Mouse (Mus musculus) heart, adult 11 months (tissue): Measurements from ENCODE around the gene Npffr2.
"Not testable (repeated sequence)": the region's sequence is repeated elsewhere in the genome, so short reads cannot be mapped to it uniquely, and the experiment has no call there.

ENCODE experiments used
- DNase-seq: peaks from one replicate; pipeline ENCODE4 v3.0.0; 2022

Gene Npffr2

DNA sequence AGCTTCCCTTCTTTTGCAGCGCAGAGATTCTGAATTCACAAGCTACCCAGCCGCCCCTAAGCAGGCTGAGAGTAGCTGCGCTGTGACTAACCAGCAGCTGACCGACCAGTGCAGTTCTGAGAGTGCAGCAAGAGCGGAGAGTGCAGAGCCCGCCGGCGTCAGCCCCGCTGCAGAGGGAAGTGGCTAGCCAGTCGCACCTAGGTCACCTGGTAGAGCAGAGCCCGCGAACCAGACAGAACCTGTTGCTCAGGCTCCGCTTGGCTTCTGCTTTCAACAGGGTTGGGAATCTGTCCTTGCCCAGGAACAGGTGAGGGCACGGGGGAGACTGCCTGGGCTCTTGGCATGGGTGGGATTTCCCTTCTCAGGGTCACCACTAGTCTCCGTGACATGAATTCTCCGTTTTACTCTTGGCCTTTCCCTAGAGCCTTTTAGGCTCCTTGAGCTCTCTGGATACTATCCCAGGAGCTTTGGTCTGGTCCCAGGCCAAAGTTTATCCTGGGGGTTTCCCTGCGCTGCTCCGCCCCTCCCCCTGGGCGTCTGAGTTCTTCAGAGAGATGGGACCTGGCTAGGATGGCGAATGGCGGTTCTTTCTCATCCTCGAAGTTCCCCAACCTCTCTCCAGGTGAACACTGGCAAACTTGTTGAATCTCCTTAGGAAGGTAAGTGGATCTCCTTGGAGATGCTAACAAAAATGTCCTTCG lies at the start of gene Npffr2:
Gene Npffr2 (plus strand): TSS at position 552 of the 701 bp plus-strand sequence.
- DNase-seq: no peak

GRCm38 (mm10) chr5:89492560-89492959 lies 34.7 kb upstream of the Npffr2 start:
- DNase-seq: no peak

DNA sequence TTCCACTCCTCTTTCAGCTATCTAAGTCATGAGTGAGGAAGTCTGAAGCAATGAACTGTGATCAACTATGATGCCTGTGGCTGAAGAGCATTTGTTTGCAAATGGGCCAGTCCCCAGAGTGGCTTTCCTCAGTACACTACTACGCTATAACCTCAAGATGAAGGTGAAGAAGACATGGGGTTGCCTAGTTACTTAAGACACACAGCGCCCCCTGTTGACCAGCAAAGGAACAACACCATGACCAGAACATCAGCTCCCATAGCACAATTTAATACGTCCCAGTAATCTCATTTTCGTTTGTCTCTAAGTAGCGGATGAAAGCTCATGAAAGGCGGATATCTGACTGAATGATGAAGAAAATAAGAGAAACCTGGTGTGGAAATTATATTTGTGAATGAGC lies 27.0 kb upstream of the Npffr2 start:
- no peak for DNase-seq

DNA sequence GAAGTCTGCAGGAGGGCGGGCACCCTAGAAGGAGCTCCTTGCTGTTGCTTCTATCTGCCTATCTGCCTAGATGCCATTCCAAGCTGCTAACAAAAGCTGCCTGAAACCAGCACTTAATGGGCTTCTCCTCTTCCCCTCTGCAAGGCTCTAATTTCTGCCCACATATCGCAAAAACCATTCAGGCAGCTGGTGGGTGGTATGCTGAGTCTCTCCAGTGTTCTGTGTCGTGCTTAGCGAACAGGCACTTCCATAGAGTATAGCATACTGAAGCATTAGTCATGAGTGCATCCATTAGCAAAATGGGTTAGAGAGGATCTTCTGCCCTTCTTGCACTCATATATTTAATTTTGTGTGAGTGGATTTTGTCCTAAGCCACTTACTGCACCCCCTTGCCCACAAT lies 8.6 kb upstream of the Npffr2 start:
- no peak for DNase-seq

DNA sequence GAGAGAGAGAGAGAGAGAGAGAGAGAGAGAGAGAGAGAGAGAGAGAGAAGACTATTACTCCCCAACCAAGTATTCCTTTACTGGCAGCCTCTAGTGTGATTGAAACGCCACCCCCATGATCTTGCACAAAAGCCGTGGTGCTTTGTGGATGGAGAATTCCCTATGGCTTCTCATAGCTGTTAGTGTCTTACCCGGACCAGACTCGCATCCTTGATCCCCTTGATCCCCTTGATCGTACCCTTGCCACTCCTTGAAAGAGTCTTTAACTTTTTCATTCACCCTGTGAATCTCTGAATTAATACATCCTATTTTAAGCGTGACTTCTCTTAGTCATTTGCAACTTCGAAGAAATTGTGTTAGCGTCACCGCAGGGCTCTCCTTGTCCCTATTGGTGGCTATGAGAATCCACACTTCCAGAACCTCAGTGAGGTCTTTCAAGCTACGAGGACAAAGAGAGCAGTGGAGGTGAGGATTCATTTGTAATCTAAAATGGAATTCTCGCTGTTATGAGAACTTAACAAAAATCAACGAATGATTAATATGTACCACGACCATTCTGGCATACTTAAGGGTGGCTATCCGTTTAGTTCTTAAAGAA lies 949 bp upstream of the Npffr2 start:
- no peak for DNase-seq

DNA sequence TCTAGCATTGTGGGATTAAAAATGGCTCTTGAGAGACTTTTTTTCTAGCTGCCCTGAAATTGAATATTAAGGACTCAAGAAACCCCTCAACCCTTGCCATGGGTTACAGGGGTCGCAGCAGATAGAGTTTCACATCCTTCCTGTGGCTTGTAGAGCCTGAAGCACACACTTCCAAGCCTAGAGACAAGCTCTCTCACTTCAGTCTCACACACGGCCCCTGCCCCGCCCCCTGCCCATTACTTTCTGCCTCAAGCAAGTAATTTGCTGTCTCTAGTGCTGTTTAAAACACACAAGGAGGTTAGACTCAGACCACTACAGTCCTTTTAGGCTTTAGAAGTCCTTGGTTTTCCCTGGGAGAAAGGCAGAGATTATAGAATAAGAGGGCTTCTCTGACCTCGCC lies 1.7 kb downstream of the Npffr2 start:
- no peak for DNase-seq

DNA sequence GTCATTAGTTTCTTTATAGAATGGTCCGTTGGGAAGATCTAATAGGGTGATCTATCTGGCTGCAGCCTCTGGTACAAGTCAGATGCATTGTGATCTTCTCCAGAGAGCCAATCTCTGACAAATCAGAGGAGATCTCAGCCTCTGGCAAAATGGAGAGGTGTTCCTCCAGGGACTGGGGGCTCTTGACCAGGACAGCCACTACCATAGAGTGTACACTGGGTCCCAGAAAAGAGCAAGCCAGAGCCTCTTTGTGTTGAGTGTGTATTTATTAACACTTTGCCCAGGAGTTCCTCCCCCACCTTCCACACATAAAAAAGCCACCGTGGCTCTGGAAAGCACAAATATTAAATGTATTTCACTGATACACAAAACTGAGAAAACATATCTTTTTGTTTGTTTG lies 2.2 kb downstream of the Npffr2 start:
- DNase-seq: no peak

GRCm38 (mm10) chr5:89536018-89536417 lies 8.8 kb downstream of the Npffr2 start:
- no peak for DNase-seq

DNA sequence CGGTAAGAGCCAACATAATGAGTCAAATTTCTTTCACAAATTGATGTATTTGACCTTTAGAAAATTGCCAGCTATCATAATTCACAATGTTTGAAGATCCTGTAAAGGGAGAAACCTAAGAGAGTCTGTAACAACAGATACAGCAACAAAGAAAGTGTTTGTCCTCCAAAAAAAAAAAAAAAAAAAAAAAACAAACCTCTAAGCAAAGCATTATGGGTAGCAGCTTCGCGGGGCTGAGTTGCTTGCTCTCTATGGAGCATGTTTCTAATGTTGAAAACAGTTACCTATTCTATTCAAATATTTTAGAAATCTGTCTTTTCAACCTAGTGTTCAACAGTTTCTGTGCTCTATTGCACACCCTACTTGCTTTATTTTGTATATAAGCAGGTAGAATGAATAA lies 15.2 kb downstream of the Npffr2 start:
- no peak for DNase-seq

DNA sequence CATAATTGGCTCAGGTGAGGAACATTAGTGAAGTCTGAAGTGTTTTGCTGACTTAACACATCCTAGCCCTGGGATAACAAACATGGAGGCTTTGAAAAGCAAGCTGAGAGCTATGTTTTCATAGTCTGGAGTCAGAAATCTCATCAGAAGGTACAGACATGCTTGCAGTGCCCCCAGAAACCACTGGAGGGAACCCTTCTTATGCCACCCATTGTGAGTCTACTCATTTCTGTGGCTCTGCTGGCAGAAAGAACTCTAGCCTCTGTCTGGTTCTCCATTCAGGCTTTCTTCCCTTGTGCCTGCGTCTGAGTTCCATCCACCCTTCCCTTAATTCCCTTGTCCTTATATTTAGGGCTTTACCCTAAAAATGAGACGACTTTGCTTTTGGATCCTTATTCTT lies 16.2 kb downstream of the Npffr2 start:
- DNase-seq: no peak

DNA sequence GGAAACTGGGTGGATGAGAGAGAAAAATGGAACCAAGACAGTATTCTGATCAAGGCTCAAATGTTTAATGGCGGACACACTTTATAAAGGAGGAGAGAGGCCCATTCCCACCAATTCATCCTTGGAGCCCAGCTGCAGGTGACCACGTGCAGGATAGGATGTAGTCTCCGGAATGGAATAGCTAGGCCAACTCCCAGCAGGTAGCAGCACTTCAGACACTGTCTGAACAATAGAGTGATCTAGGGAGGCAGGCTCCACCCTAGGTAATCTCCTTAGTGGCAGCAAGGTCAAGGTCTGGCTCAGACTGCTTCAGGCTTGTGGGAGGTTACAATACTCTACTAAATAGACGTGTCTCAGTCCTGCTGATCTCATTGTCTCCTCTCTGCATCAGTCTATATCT lies 31.9 kb downstream of the Npffr2 start:
- not testable (repeated sequence) for DNase-seq

- no peak for DNase-seq
Measured at GRCm38 (mm10) chr5:89561381-89561780, 34.2 kb downstream of the Npffr2 start.

GRCm38 (mm10) chr5:89578678-89579077 lies 51.4 kb downstream of the Npffr2 start:
- no peak for DNase-seq

- no peak for DNase-seq
Measured at GRCm38 (mm10) chr5:89579181-89579580, 52.0 kb downstream of the Npffr2 start.

DNA sequence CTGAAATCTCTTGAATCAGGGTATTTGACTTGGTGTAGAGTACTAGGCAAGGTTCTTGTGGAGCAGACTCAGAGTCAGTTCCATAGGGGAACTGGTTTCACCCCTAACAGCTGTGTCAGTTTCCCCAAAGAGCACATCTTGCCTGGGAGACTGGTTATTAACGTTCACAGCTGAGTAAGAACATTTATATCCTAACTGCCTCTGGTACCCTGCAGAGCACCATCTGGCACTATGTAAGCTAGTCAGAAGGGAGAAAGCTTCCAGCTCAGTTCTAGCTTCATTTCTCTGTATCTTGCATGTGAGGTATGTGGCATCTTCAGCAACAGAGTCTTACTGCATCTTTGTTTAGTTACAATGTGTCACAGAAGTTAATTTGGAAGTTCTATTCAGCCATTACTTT lies 53.9 kb downstream of the Npffr2 start:
- DNase-seq: no peak

GRCm38 (mm10) chr5:89581742-89582366 lies 54.6 kb downstream of the Npffr2 start:
- DNase-seq: no peak

GRCm38 (mm10) chr5:89585021-89585420 lies 57.8 kb downstream of the Npffr2 start:
- DNase-seq: no peak

- DNase-seq: no peak
Measured at GRCm38 (mm10) chr5:89592301-89592700, 65.1 kb downstream of the Npffr2 start.

DNA sequence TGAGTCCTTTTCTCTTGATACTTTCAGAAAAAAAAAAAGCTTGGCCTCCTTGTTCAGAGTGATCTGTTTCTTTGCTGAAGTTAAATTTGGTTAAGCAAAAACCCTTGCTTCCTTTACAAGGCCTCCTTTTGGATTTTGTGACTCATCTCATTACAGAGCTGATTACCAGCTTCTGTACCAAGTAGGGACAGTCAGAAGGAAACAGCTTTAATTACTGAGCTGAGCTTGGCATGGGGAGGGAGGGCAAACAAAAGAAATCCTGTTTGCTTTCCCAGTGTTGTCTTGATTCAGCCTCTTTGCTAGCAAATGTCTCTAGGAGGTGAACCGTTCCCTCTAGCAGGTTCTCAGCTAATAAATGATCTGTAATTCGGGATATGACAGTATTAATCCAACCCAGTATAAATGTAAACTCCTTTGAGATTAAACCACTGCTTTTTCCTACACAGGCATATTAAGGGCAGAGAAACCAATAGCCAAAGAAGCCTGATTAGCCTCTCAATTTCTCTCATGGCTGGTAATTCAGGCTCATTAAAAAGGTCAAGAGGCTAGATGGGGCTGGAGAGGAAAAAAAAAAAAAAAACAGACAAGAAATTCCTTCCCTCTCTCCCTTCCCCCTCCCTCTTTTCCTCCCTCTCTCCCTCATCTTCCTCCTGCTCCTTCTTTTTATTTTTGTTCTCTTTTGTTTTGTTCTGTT lies 84.2 kb downstream of the Npffr2 start:
- DNase-seq: no peak

GRCm38 (mm10) chr5:89612262-89612661 lies 85.0 kb downstream of the Npffr2 start:
- DNase-seq: no peak

DNA sequence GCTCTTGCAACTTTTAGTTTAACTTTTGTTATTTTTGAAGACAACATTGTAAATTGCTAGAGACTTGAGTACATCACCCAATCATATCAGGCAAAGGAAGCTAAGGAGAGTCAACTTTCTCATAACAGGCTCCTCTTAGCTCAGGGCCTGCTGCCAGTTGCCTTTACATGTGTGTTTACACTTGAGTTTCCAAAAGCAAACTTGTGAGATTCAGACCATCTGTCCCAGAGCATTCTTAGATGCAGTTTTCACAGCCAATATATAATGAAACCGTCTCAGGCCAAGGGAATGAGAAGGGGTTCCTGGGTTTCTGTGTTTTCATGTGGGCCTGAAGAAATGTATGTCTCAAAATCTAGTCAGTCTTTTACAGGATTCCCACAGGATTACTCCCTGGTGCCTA lies 104.4 kb downstream of the Npffr2 start:
- DNase-seq: no peak
